Mouse (Mus musculus) midbrain, embryonic 10.5 days (tissue): ENCODE data around the gene Tgfbr2. TPM values are rescaled to one million over a fixed set of nuclear protein-coding genes. Genes with fewer than 3 reads are reported as not detected.

Experiments used
- DNase-seq: peaks from one replicate; pipeline ENCODE4 v3.0.0-alpha.2; 2017; ENCODE audit warnings: low spot score
- H3K27ac ChIP-seq: fragments of 300-500 bp; sonication (generic); replicated peaks from 2 replicates; pipeline ENCODE4 v1.5.1; 2016; ENCODE audit warnings: mild to moderate bottlenecking
- H3K27me3 ChIP-seq: fragments of 300-500 bp; sonication (generic); 2 replicates; pipeline ENCODE4 v1.6.1; 2016; ENCODE audit warnings: low read depth, mild to moderate bottlenecking; ENCODE audit not compliant: poor library complexity, severe bottlenecking
- H3K36me3 ChIP-seq: fragments of 300-500 bp; sonication (generic); 2 replicates; pipeline ENCODE4 v1.6.1; 2016; ENCODE audit warnings: mild to moderate bottlenecking, moderate library complexity
- H3K4me1 ChIP-seq: fragments of 300-500 bp; sonication (generic); 2 replicates; pipeline ENCODE4 v1.6.1; 2016
- H3K4me3 ChIP-seq: fragments of 300-500 bp; sonication (generic); 2 replicates; pipeline ENCODE4 v1.5.1; 2016; ENCODE audit warnings: mild to moderate bottlenecking, moderate library complexity
- H3K9me3 ChIP-seq: fragments of 300-500 bp; sonication (generic); replicated peaks from 2 replicates; pipeline ENCODE4 v1.6.1; 2016; ENCODE audit warnings: mild to moderate bottlenecking
- WGBS: fragments of 180-500 bp; shearing (Covaris S2); methylation state at CpG from one replicate; pipeline ENCODE4 v1.1.7; 2016; 5-methylcytosine and 5-hydroxymethylcytosine counted together
- polyA plus RNA-seq: library from polyadenylated mRNA; unstranded; fragments of >200 nt; fragmentation: Nextera tagmentation; extraction: Ambion mirVana; gene quantifications from 2 replicates; pipeline ENCODE4 v1.2.1, GENCODE M21; 2016

The Tgfbr2 gene
- polyA plus RNA-seq, 1 experiment from 2014 or later: 7.2 TPM

DNA sequence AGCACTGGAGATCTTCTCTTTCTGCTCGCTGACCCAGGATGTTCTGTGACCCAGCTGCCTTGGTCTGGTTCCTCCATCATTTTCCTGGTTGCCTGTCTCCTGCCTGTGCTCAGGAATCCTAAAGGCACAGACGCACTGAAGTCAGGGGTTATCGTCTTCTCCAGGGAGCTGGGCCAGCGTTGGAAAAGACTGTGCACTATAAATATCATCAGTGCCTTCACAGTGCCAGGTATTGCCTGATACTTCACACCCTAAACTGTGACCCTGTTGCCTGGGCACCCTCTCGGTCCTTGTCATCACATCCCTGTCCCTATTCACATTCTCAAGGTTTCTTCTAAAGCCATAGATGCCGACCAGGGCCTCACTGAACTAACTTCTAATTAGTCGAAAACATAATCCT is 55.2 kb downstream of the Tgfbr2 start:
- no peak for DNase-seq
- H3K4me1 ChIP-seq: no peaks in the 10 kb centered on the region
- no peaks in the 10 kb centered on the region for H3K36me3 ChIP-seq
- no peaks in the 10 kb centered on the region for H3K27me3 ChIP-seq
- no peak overlapping the region for H3K4me3 ChIP-seq
- WGBS: 86% methylated on average over 7 of the region's 7 CpGs
- no peak overlapping the region for H3K27ac ChIP-seq
- no peaks in the 10 kb centered on the region for H3K9me3 ChIP-seq

DNA sequence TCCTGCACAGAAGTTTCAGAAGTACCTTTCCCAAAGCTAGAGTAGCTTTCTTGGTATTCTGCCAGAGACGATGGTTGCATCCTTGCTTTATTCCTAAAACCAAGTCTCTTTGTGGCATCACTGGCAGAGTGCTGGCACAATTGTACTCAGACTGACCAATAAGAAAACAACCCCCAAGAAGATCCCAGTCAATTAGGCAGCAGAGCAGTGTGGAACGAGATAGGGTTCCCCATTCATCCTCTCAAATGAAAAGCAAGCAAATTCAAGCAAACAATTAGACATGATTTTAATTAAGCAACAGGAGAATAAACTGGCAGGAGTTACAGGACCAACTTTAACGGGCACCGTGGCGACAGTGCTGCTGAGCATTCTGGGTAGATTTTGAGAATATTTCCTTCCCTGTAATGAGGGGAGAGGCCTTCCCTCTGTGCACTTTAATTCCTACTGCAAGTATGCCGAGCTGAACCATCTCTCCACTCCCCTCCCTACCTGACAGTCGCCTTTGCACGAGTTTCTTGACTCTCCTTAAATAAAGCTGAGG is 56.8 kb downstream of the Tgfbr2 start:
- Histone ChIP-seq H3K9me3 (no peaks in the 10 kb centered on the region), H3K27ac (no peak overlapping the region), H3K27me3 (no peaks in the 10 kb centered on the region), H3K4me1 (no peaks in the 10 kb centered on the region), H3K4me3 (no peak overlapping the region), H3K36me3 (no peaks in the 10 kb centered on the region)
- no peak for DNase-seq
- WGBS: 78% methylated on average over 8 of the region's 8 CpGs

DNA sequence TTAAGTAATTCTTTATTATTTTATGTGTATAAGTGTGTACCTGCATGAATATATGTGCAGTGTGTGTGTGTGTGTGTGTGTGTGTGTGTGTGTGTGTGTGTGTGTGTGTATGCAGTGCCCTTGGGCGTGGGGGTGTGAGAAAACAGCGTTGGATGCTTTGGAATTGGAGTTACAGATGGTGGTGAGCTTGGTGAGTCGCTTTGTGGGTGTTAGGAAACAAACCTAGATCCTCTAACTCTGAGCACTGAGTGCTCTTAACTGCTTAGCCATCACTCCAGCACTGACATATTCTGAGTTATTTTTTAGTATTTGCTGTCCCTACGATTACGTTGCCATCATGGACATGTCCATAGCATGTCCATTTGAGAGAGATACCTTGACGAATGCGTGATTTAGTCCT is 59.3 kb downstream of the Tgfbr2 start:
- Histone ChIP-seq H3K9me3 (no peaks in the 10 kb centered on the region), H3K4me1 (no peaks in the 10 kb centered on the region), H3K36me3 (no peaks in the 10 kb centered on the region), H3K27ac (no peak overlapping the region), H3K4me3 (no peak overlapping the region), H3K27me3 (no peaks in the 10 kb centered on the region)
- DNase-seq: no peak
- 94% methylated on average over 7 of the region's 7 CpGs for WGBS

DNA sequence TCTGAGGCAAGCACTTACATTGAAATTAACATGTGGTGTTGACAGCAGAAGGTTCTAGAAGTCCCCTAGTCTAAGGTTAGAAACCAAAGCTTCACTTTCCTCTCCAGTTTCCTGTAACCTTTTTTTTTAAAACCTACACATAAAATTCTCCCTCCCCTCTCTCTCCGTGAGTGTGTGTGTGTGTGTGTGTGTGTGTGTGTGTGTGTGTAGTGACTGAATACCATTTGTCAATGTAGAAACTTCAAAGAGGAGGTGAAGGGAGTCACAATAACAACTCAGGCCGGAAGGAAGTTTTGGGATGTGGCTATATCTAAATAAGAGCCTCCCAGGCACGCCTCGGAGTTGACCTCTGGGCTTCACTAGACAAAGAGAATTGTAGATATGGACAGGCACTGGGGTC is 60.8 kb downstream of the Tgfbr2 start:
- peaks cover 7% of the 10 kb centered on the region; the same call in 1 of the 2 replicates for H3K36me3 ChIP-seq
- H3K27ac ChIP-seq: no peak overlapping the region
- no peaks in the 10 kb centered on the region for H3K9me3 ChIP-seq
- DNase-seq: no peak
- H3K27me3 ChIP-seq: no peaks in the 10 kb centered on the region
- H3K4me3 ChIP-seq: no peak overlapping the region
- WGBS: 77% methylated on average over 4 of the region's 4 CpGs
- H3K4me1 ChIP-seq: no peaks in the 10 kb centered on the region

DNA sequence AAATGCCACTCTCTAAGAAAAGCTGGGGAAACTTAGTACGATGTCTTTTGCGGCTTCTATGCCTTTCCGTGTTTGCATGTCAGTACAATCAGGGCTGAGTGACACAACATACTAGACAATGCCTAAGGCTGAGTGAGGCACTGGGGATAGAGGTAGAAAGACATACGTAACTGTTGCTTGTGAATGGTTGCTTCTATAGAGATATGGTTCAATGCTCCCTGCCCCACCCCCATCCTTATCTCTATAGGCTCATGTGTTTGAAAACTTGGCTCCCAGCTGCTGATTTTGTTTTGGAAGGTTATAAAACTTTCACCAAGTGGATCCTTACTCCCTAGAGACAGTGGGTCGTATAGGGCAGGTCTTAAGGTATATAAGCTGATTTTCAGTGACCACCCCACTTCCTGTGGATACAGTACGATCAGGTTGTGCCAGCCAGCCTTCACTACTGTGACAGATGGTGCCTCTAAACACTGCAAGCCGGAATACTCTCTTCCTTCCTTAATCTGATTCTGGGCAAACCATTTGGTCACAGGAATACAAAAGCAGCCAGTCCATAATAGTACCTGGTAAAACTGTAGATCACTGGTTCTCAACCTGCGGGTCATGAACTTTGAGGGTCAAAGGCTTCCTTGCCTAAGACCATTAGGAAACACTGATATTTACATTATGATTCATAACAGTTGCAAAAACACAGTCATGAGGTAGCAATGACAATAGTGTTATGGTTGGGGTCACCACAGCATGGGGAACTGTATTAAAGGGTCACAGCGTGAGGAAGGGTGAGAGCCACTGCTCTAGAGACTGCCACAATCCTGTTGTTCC is 63.8 kb downstream of the Tgfbr2 start:
- peaks cover 18% of the 10 kb centered on the region; the same call in 1 of the 2 replicates for H3K36me3 ChIP-seq
- H3K27ac ChIP-seq: no peak overlapping the region
- H3K27me3 ChIP-seq: no peaks in the 10 kb centered on the region
- DNase-seq: no peak
- H3K4me3 ChIP-seq: no peak overlapping the region
- no peaks in the 10 kb centered on the region for H3K4me1 ChIP-seq
- WGBS: 89% methylated on average over 9 of the region's 9 CpGs
- no peaks in the 10 kb centered on the region for H3K9me3 ChIP-seq

DNA sequence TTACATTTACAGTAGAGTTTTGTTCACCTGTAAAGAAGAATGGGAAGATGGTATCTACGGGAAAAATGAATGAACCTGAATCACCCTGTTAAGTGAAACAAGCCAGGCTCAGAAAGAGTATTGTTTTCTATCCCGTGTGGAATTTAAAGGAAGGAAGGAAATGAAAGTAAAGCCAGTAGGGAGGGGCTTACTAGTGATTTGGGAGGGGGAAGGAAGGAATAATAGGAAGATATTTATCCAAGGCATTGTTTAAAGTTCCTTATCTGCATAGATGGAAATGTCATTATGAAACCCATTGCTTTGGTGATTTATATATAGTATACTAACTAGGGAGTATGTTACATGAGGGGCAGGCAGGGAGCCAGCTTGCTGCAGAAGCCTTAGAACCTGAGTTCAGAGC is 66.4 kb downstream of the Tgfbr2 start:
- H3K27ac ChIP-seq: no peak overlapping the region
- no peaks in the 10 kb centered on the region for H3K9me3 ChIP-seq
- 83% methylated on average over 2 of the region's 2 CpGs for WGBS
- no peak overlapping the region for H3K4me3 ChIP-seq
- no peak for DNase-seq
- peaks cover 18% of the 10 kb centered on the region; the same call in 1 of the 2 replicates for H3K36me3 ChIP-seq
- H3K27me3 ChIP-seq: no peaks in the 10 kb centered on the region
- no peaks in the 10 kb centered on the region for H3K4me1 ChIP-seq

DNA sequence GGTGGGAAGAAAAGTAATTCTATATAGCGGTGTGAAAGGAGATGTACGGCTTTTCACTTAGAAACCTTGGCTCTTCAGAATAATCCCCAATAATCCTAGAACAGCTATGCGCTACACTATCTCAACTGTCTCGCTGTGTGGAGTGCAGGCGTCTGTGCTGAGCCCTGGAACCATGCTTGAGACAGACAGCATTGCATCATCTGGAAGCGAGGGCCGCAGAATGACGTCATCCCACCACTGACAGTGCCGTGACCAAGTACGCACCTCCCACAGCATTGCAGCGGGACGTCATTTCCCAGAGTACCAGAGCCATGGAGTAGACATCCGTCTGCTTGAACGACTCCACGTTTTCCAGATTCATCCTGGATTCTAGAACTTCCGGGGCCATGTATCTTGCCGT is 70.4 kb downstream of the Tgfbr2 start:
- Histone ChIP-seq H3K9me3 (no peaks in the 10 kb centered on the region), H3K27ac (no peak overlapping the region), H3K4me3 (no peak overlapping the region), H3K4me1 (no peaks in the 10 kb centered on the region), H3K36me3 (peaks cover 15% of the 10 kb centered on the region; the same call in 1 of the 2 replicates), H3K27me3 (no peaks in the 10 kb centered on the region)
- 94% methylated on average over 17 of the region's 17 CpGs for WGBS
- no peak for DNase-seq

DNA sequence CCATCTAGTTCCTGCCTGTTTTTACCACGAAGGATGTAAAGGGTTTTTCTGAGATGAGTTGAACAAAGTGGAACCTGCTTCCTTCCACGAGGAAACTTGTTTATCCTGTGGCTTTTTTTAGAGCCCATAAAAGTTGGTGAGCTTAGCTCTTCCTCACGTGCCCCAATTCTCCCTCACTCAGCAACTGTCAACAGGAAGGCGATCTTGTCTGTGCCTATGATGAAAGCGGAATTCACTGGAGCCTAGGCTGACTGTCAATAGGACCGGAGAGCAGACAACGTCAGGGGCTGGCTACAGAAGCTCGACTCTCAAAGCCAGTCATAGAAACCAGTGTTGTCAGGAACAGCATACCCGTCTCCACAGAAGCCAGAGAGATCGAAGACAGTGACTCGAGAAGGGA is 73.3 kb downstream of the Tgfbr2 start:
- Histone ChIP-seq H3K4me1 (0 out of 2 replicates have a peak, but pooled peaks cover 5% of the 10 kb centered on the region), H3K27me3 (no peaks in the 10 kb centered on the region), H3K27ac (no peak overlapping the region), H3K4me3 (no peak overlapping the region), H3K36me3 (no peaks in the 10 kb centered on the region), H3K9me3 (no peaks in the 10 kb centered on the region)
- WGBS: 81% methylated on average over 11 of the region's 11 CpGs
- no peak for DNase-seq

DNA sequence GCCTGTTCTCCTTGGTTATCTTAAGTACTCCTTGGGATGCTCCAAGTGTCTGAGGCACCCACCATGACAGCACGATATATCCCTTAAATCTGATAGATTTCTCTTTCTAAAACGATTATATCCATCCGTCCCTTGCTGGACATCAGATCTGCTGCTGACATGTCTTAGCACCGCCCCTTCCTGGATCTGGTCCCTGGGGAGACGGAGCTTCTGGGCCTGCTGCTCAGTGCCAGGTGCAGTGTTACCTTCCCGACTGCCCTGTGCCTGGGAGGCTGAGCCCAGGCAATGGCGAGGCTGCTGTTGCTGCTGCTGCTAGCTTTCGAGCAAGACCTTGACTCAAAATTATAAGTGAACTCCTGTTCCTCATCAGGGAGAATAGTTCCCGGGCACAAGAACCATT is 75.1 kb downstream of the Tgfbr2 start:
- no peaks in the 10 kb centered on the region for H3K27me3 ChIP-seq
- H3K9me3 ChIP-seq: no peaks in the 10 kb centered on the region
- H3K27ac ChIP-seq: no peak overlapping the region
- 84% methylated on average over 9 of the region's 9 CpGs for WGBS
- H3K4me1 ChIP-seq: 0 out of 2 replicates have a peak, but pooled peaks cover 9% of the 10 kb centered on the region
- DNase-seq: no peak
- no peak overlapping the region for H3K4me3 ChIP-seq
- no peaks in the 10 kb centered on the region for H3K36me3 ChIP-seq

DNA sequence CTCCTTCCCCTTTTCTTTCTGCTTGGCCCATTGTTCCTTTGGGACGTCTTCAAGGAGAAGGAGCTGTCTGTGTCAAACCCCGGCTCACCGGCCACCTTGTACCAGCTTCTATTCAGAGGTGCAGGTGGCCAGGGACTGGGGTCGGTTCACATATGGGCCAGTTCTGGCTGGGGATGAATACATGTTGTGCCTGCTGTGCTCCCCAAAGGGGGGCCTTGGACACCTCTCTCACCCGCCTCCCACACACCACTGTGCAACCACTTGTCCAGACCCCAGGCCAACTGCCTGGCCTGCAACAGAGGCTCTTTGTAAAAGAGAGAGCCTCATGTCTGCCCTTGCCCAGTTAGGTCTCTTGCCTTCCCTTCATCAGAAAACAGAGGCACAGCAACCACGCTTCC is 75.6 kb downstream of the Tgfbr2 start:
- H3K4me3 ChIP-seq: no peak overlapping the region
- no peaks in the 10 kb centered on the region for H3K27me3 ChIP-seq
- no peak for DNase-seq
- 0 out of 2 replicates have a peak, but pooled peaks cover 9% of the 10 kb centered on the region for H3K4me1 ChIP-seq
- no peaks in the 10 kb centered on the region for H3K9me3 ChIP-seq
- WGBS: 78% methylated on average over 6 of the region's 6 CpGs
- no peak overlapping the region for H3K27ac ChIP-seq
- no peaks in the 10 kb centered on the region for H3K36me3 ChIP-seq

DNA sequence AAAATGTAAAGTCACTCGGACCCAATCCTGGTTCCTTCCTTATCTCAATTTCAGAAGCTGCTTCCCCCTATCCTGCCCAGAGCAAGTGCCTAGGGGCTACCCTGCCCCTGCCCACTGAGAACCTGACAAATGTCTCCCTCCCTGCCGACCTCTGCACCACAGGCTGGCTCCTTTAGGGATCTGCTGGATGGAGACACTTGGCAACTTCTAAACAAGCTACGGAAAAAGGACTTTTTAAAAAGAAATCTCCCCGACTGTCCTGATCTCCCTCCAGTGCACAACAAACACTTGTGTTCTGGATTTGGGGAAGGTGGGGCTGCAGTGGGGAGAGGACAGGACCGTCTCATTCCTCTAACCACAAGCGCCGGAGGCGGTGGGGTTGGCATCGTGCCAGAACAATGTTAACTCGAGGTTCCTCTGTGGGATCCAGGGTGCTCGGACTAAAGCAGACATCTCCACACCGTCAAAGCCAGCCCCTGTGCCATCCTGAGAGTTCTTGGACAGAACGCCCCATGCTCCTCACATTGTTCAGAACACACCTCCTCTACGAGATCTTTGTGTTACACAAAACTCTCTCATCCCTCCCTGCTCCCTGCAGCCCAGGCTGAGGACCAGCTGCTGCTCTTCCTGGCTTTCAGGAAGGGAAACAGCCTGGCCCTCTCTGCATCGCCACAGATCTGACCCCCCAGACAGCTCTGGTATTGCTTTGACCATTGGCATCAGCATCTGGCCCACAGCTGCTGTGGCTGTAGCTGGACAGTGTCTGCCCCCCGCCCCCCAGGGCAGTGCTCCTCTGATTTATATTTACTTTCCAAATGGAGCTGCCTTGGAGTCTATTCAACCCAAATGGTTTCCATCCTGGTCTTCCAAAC is 76.2 kb downstream of the Tgfbr2 start:
- 83% methylated on average over 16 of the region's 16 CpGs for WGBS
- no peak for DNase-seq
- Histone ChIP-seq H3K9me3 (no peaks in the 10 kb centered on the region), H3K27me3 (no peaks in the 10 kb centered on the region), H3K4me3 (no peak overlapping the region), H3K27ac (0 out of 2 replicates have a peak overlapping the region, but pooled peaks have one; percentile 23), H3K4me1 (0 out of 2 replicates have a peak, but pooled peaks cover 9% of the 10 kb centered on the region), H3K36me3 (no peaks in the 10 kb centered on the region)

DNA sequence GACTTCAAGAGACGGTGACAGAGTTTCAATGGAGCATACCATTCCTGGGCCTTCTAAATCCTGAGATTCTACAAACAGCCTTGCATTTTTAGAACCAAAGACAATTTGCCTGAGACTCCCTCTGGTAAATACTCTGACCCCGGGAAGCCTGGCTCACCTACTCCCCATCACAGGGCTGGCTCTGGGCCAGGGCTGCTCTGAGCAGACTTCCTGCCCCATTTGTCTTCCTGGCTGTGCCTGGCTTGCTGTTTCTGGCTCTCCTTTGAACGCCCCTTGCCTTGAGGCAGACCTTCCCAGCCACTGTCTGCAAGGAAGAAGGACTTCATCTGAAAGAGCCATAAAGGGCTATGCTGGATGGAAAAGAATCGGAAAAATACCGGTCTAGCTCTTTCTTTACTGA is 83.2 kb downstream of the Tgfbr2 start:
- H3K27ac ChIP-seq: no peak overlapping the region
- no peaks in the 10 kb centered on the region for H3K27me3 ChIP-seq
- WGBS: 82% methylated on average over 5 of the region's 5 CpGs
- no peak for DNase-seq
- 0 out of 2 replicates have a peak, but pooled peaks cover 5% of the 10 kb centered on the region for H3K4me1 ChIP-seq
- no peaks in the 10 kb centered on the region for H3K36me3 ChIP-seq
- H3K9me3 ChIP-seq: no peaks in the 10 kb centered on the region
- no peak overlapping the region for H3K4me3 ChIP-seq
